Mouse (Mus musculus) CD8-positive naive resting alpha-beta T cell, adult 2 months (primary cell): Measurements from ENCODE around the gene Hpn.

Source experiments
- DNase-seq, 2 experiments: peaks; one replicate each; pipeline ENCODE4 v3.0.0; 2022; ENCODE audit warnings: low read depth in 2 of 2, low spot score in 2 of 2

Gene Hpn

GRCm38 (mm10) chr7:31115182-31115581 is at the start of gene Hpn:
Gene Hpn, minus strand, starts transcription at chr7:31115290.
- no peak for DNase-seq

DNA sequence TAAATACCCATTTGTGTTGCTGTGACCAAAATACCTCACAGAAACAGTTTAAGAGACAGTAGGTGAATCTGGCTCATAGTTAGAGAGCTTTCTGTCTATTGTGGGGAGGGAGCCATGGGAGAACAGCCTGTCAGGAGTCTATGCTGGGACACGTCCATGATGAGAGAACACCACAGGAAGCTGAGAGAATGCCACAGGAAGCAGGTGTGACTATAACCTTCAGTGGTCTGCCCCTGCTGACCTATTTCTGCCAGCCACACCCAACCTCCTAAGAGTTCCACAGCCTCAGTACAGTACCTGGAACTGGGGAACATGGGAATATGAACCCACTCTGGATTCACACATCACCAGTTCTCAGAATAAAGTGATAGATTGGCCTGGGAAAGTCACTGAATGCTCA is 49.7 kb upstream of the Hpn start:
- no peak for DNase-seq

DNA sequence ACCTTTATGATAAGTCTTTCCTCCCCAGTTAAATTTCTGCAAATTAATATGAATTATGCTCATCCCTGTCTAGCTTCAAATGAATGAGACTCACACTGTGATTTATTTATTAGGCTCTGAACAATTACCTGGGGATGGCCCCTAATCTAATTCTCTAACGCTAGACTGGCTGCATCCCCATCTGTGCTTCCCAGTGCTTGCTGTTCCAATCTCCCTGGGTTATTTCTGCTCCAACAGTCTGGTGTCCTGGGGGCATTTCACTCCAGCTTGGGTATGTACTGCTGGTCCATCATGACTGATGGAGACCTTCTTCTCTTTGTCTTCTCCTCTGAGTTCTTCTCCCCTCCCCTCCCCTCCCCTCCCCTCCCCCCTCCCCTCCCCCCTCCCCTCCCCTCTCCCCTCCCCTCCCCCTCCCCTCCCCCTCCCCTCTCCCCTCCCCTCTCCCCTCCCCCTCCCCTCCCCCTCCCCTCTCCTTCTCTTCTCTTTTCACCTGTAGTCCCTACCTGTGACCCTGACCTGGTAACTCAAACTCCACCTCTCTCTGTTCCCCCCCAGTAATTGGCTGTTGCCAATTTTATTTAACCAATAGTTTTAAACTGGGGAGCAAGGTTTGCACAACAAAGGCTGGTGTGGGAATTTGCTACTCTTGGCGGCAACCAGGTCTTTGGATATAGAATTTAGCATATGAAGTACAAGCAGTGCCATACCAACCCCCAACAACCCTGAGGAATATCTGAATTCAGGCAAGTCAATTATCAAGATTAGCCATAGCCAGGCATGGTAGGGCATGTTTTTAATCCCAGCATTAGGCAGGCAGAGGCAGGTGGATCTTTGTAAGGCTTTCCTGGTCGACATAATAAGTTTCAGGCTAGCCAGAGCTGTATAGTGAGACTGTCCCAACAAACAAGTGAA is 48.8 kb upstream of the Hpn start:
- no peak for DNase-seq

DNA sequence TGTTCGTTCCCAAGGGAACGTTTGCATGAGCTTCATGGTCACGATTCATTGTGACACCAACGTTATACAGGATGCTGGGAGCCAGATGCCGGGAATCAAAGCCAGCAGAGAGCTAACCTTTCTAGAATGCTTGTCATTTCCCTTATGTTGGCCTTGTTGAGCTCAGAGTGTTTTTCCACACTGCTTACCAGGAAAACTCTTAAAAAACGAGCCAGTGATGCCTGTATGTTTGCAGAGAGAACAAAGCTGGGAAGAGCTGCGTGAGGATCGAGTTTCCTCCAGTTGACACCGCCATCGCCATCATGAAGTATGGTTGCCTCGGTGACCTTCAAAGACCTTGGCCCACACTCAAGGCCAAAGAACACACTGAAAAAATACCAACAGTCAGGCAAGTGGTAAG is 47.2 kb upstream of the Hpn start:
- DNase-seq, result no peak

- no peak for DNase-seq
These were observed 46.7 kb upstream of the Hpn start for GRCm38 (mm10) chr7:31161831-31162230.

- DNase-seq, result peak; percentile 48 to 59
These were observed 46.2 kb upstream of the Hpn start for GRCm38 (mm10) chr7:31161246-31161645.

DNA sequence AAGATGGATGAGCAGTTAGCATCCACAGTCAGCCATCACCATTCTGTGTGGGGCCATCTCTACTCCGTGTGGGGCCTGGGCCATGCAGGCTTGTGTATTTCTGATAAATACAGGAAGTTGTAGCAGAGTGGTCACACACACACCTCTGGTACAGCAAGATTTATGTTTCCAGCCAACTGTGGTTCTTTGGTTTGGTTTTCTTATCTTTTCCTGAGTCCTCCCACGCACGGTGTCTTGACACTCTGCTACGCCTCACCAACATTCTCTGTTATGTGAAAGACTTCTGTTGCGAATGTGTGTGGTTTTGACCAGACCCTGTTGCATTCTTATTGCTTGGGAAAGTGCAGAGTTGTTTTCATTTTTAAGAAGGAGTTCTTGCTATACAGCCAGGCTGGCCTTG is 45.7 kb upstream of the Hpn start:
- peak in 1 of 2 experiments; percentile 56 for DNase-seq

DNA sequence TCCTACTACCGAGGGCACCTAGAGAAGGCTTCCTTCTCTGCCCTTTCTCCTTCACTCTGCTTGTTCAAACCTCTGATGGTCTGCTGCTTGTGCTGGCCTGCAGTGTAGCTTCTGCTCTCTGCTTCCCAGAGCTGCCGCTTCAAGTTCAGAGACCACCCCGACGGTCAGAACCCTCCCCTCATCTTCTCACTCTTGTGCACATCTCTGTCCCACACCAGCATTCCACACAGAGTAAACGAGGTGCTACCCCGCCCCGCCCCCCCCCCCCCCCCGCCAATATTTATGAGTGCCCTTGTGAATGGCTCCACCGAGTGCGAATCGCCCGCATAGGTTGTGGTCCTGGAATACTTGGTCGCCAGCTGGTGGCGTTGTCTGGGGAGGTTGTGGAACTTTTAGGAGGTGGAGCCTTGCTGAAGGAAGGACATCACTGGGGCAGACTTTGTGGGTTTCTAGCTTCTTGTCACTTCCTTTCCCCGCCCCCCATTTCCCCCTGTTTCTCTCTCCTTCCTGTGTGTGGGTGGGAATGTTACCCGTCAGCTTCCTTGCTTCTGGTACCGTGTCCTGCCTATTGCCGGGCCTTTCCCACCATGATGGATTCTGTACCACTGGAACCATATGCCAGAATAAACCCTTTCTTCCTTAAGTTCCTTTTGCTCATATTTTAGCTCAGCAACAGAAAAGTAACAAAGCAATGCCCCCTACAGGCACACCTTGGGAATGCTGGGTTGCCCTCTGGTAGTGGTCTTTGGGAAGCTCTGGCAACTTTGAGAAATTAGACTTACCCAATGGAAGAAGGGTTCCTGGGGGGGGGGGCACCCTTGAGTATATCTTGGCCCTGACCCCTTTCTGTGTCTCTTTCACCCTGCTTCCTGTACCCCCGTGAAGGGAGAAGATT is 41.2 kb upstream of the Hpn start:
- peak; percentile 52 to 72 for DNase-seq

- no peak for DNase-seq
These were observed 40.4 kb upstream of the Hpn start, which contains the start of gene Gramd1a for GRCm38 (mm10) chr7:31155296-31156033. Gene Gramd1a, minus strand, starts transcription at chr7:31155896.

GRCm38 (mm10) chr7:31153536-31154320 is 38.6 kb upstream of the Hpn start:
- DNase-seq, result peak; percentile 51 to 68

DNA sequence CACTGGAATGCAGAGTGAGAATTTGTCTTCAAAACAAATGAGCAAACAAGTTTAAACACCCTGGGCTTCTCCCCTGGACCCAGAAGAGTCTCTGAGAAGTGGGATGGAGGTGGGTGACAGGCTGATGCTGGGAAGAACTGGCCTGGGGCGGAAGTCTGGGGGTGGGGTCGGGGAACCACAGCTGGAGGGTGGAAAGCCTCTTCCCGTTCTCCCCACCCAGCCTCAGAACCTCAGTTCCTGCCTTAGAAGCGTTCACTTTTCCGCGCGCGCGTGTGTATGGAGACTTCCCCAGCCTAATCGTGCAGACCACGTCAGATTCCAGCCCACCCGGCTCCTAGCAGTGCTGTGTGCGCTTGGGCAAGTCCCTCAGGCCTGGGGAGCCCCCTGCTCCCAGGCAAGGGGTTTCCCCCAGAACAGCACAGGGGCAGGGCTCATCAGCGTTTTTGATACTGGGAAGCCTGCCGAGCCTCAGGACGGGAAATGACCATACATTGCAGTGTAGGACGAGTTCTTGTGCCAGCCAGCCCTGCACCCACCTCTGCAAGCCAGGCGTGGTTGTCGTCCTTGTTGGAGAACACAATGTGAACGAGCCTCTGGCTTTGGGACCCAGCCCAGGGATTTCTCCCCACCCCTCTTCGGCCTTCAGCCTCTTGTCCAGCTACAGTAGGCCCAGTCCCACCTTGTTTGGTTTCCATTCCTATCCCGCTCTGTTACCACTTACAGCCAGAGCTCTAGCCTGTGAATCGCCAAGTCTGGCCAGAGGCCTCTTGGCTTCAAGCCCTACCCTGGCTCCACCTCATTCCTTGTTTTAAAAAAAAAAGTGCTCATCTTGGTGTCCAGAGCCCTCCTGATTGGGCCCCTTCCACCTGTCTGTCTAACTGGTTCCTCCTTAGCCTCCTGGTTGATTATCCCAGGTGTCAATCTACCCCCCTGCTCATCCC is 36.5 kb upstream of the Hpn start:
- DNase-seq, result peak; percentile 52 to 56

DNA sequence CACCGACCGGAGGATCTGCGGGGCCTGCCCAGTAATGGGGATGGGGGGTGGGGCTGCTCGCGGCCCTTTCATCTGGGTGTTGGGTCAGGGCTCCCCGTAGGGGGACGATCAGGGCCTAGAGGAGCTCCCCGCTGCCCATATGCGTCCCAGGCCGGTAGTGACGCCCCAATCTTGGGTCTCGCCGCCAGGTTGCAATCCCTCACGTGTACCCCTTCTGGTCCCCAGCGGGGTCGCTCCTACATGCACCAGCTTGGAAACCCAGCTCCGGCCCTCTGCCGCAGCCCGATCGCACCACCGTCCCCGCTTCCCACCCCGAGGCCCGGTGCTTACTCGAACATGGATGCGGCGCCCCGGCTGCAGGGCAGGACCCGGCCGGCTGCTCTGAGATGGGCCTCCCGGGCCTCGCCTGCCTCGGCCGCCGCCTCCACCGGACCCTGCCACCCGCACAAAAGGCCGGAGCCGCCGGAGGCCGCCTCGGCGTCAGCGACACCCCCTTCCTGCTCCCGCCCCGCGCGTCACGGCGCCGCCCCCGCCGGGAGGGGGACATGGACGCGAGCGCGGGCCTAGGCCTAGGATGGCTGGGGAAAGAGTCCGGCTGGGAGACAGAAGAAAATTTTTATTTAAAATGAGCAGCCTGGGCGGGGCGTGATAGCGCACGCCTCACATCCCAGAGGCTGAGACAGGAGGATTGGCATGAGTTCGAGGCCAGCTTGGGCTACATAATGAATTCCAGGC is 35.6 kb upstream of the Hpn start:
- peak; percentile 41 to 60 for DNase-seq

DNA sequence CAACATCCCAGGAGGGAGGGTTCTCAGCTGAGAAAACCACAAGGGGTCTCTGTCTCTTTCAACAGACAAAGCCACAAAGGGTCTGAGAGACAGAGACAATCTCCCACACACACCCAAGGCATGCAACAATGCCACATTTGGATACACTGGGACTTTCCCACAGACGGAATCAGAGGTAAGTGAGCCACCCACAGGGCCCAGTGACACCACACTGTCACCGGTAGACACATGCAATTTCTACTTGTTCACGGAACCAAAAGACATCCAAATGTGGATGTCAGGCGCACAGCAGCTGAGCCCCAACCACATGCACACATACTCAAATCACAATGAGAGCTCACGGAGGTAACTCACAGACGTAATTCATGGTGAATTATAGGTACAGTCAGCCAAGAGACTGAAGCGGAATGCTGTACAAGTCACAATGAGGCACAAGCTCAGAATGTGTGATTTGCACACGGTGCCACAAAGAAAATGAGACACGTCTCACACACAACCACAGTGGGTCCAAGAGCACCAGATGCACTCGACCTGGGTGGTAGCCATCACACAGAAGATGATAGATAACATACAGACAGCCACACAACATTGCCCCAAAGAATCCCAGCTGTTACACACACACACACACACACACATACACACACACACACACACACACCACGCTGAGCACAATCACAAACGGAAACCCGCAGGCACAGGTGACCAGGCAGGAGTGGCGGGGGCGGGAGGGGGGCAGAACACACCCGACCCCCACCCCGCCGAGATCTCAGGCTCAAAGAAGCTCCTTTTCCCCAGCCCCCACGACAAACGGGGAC is 34.9 kb upstream of the Hpn start:
- DNase-seq, result peak; percentile 52 to 54

- DNase-seq, result no peak
These were observed 34.2 kb upstream of the Hpn start for GRCm38 (mm10) chr7:31149271-31149670.

DNA sequence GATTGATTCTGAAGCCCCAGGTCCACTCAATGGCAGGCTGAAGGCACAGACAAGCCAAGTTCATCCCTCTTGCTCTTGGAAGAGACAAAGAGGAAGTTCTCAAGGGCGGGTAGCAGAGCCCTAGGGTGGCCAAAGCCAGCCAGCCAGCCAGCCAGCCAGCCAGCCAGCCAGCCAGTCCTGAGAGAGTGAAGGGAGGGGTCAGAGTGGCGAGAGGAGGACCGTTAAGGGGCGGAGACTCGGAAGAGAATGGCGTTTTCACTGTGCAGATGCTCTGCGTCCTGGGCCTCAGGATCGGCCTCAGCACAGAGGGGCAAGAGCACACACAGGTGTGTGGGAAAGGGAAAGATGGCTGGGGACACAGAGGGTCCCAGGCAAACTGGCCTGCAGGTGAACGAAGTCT is 33.7 kb upstream of the Hpn start:
- DNase-seq, result no peak

GRCm38 (mm10) chr7:31148086-31148485 is 33.0 kb upstream of the Hpn start:
- peak; percentile 52 to 61 for DNase-seq

GRCm38 (mm10) chr7:31145596-31146160 is 30.6 kb upstream of the Hpn start:
- no peak for DNase-seq
